Mouse (Mus musculus): ENCODE results near the gene Pou3f1.
A peak's percentile ranks its signal among the peaks of the same experiment; 100 is the strongest.

Gene Pou3f1

GRCm38 (mm10) chr4:124656854-124657650 is 445 bp downstream of the Pou3f1 start:
- peak; percentile 24 to 37 for DNase-seq (ENCODE audit: low spot score in 2 of 2)

DNA sequence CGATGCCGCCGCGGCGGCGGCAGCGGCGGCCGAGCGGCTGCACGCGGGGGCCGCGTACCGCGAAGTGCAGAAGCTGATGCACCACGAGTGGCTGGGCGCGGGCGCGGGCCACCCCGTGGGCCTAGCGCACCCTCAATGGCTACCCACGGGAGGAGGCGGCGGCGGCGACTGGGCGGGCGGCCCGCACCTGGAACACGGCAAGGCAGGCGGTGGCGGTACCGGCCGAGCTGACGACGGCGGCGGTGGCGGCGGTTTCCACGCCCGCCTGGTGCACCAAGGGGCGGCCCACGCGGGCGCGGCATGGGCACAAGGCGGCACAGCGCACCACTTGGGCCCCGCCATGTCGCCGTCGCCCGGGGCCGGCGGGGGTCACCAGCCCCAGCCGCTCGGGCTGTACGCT is 1.2 kb downstream of the Pou3f1 start:
- no peak for DNase-seq (ENCODE audit: low spot score in 2 of 2)

DNA sequence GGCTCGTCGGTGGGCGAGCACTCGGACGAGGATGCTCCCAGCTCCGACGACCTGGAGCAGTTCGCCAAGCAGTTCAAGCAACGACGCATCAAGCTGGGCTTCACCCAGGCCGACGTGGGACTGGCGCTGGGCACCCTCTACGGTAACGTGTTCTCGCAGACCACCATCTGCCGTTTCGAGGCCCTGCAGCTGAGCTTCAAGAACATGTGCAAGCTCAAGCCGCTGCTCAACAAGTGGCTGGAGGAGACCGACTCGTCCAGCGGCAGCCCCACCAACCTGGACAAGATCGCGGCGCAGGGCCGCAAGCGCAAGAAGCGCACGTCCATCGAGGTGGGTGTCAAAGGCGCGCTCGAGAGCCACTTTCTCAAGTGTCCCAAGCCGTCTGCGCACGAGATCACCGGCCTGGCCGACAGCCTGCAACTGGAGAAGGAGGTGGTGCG is 1.8 kb downstream of the Pou3f1 start:
- DNase-seq (ENCODE audit: low spot score in 2 of 2) = no peak

- DNase-seq (ENCODE audit: low spot score in 2 of 2) = no peak
These were observed 2.9 kb downstream of the Pou3f1 start for GRCm38 (mm10) chr4:124659251-124660217.

GRCm38 (mm10) chr4:124660603-124661002 is 4.0 kb downstream of the Pou3f1 start:
- no peak for DNase-seq (ENCODE audit: low spot score in 2 of 2)

- DNase-seq (ENCODE audit: low spot score in 2 of 2) = no peak
These were observed 6.4 kb downstream of the Pou3f1 start for GRCm38 (mm10) chr4:124663034-124663433.

GRCm38 (mm10) chr4:124664185-124664584 is 7.6 kb downstream of the Pou3f1 start:
- DNase-seq (ENCODE audit: low spot score in 2 of 2) = no peak

- DNase-seq (ENCODE audit: low spot score in 2 of 2) = no peak
These were observed 8.0 kb downstream of the Pou3f1 start for GRCm38 (mm10) chr4:124664604-124665003.

GRCm38 (mm10) chr4:124667476-124668033 is 10.9 kb downstream of the Pou3f1 start:
- no peak for DNase-seq (ENCODE audit: low spot score in 2 of 2)

DNA sequence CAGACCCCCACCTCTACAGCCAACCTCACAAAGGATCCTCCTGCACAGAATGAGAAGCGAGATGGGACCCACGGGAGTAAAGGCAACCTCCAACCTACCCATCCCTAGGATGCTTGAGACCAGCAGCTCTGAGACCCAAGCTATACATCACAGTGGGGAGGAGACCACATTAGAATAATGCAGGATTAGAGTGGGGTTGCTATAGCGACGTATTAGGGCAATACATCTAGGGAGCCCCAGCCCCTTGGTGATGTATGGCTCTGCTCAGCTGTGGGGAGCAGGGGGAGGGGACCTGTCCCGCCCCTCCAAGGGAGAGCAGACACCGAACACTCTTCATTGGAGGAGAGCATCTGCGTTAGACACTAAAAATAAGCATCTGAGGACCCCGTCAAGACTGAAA is 11.5 kb downstream of the Pou3f1 start:
- no peak for DNase-seq (ENCODE audit: low spot score in 2 of 2)

- DNase-seq (ENCODE audit: low spot score in 2 of 2) = no peak
These were observed 13.6 kb downstream of the Pou3f1 start for GRCm38 (mm10) chr4:124670232-124670631.

GRCm38 (mm10) chr4:124671583-124671982 is 15.0 kb downstream of the Pou3f1 start:
- DNase-seq (ENCODE audit: low spot score in 2 of 2) = no peak

DNA sequence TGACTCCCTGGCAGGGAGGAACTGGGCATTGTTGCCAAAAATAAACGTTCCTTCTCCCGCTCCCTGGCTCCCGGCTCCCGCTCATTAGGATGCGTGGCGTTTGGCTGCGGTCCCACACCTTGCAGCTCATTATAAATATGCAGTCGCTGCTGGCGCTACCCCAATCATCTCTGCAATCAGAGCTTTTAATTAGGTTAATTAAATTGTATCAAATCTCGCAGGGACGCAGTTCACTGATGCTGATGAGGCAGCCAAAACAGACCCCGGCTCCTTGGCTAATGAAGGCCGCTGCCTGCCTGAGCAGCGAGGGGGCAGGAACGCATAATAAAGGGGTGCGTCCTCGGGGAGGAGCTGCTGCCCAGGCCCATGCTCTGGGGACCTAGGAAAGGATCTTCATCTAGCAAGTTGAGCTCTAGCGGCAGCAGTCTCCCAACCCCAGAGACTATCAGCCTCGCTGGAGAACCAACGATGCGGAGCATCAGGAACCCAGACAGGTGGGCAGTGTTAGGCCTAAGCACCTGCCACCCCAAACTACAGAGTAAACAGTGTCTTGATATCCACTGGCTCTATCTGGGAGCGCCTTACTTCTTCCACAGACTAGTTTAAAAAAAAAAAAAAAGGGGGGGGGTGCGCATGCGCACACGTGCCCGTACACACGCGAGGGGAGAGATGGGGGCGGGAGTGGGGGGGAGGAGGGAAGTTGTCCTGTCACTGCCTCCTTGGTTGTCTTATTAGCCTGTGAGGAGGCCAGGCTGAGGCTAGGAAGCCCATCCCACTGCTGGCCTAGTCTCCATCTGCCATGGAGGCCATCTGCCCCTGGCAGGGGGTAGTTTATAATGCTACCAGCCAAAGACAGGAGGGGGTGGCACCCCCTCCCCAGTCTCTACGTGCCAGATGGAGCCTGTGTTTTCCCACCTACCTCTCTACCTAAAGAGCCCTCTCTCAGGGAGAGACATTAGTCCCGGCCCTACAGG is 16.0 kb downstream of the Pou3f1 start:
- DNase-seq (ENCODE audit: low spot score in 2 of 2) = no peak

- DNase-seq (ENCODE audit: low spot score in 2 of 2) = no peak
These were observed 17.9 kb downstream of the Pou3f1 start for GRCm38 (mm10) chr4:124674334-124675032.

DNA sequence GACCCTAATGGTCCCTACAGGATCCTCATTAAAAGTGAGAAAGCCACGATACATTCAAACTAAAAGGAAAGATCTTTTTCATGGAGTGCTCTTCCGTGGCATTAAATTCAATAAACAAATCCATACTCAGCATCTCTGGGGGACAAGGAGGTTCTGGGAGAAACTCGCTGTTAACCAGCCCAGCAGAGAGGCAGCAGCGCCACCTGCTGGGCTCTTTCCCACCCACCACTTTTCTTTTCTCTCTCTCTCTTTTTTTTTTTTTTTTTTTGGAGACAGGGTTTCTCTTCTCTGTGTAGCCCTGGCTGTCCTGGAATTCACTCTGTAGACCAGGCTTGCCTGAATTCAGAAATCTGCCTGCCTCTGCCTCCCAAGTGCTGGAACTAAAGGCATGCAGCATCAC is 18.4 kb downstream of the Pou3f1 start:
- DNase-seq (ENCODE audit: low spot score in 2 of 2) = peak in 1 of 2 experiments; percentile 18

- DNase-seq (ENCODE audit: low spot score in 2 of 2) = no peak
These were observed 19.4 kb downstream of the Pou3f1 start for GRCm38 (mm10) chr4:124675958-124676357.

DNA sequence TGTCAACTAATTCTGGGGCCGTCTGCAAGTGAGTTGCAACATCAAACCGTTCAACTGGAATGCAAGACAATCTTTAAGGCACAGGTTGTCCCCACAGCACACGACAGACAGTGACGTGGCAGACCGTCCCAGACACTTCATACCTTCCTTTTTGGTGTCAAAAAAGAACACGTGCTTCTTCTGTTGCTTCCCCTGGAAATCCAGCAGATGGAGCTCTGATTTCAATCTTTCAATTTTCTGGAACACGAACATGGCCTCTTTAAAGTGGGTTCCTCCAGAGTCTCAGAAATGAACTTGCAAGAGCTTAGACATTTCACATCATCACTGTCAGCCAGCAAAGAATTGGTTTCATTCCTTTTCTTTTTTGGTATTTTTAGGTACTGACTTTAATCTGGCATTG is 25.7 kb downstream of the Pou3f1 start:
- no peak for DNase-seq (ENCODE audit: low spot score in 2 of 2)

DNA sequence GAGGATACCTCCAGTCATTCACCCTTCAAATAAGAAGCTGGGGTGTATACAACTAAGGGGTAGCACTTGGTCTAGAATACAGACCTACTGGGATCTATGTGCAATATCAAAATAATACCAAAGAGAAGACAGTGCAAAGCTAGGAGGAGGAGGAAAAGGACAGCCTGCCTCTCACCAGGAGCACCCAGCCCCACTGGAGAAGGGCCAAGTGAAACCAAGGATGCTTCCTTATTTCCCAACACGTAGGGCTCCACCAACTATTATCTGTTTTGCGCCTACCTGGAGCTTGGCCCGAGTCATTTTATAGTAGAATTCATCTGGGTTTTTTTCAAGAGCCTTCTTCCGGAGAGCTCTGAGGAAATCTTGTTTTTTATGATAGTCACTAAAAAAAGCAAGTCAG is 26.9 kb downstream of the Pou3f1 start:
- no peak for DNase-seq (ENCODE audit: low spot score in 2 of 2)

GRCm38 (mm10) chr4:124685004-124685403 is 28.4 kb downstream of the Pou3f1 start:
- DNase-seq (ENCODE audit: low spot score in 2 of 2) = no peak

GRCm38 (mm10) chr4:124685453-124685852 is 28.8 kb downstream of the Pou3f1 start:
- DNase-seq (ENCODE audit: low spot score in 2 of 2) = no peak
